Mouse (Mus musculus): ENCODE measurements around the gene Emc1. TPM values are rescaled to one million over a fixed set of nuclear protein-coding genes. Genes with fewer than 3 reads are reported as not detected.

Gene Emc1
- polyA plus RNA-seq, 2 experiments, result 5.3 to 10.6 TPM

DNA sequence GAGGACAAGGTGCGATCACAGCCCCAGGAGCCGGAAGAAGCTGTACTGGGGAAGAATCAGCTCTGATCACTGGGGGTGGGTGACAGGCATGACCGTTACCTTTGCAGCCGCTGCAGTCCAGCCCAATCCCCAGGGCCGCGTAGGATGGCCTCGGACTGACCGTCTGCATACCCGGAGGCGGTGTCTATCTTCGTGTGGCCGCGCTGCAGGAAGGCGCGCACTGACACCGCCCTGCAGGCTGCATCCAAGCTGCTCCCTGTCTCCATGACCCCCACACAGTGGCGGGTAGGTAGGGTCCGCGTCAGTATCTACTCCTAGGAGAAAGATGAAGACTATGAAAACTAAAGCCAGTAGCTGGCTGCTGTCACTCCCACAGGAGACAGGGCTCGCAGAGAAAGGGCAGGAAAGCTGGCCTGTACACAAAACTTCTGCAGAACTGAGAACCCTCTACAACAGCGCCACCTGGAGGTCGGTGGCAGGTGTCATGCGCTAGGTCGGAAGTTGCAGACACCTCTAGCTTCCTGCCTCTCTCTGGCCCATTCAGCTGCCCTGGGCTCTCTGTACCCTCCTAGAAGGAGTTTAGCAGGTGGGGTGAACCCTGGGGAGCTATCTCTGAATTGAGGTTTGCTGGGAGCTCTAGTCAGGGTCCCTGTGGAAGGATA is 15.4 kb upstream of the Emc1 start:
- Histone ChIP-seq H3K4me3 (ENCODE audit: insufficient read depth in 1 of 2, low read depth in 2 of 2, low read length in 2 of 2) (peak overlapping the region; percentile 64 to 73), H3K27ac (peak overlapping the region; percentile 89), H3K36me3 (replicated peaks; ENCODE audit: control insufficient read depth, insufficient read depth, low read depth) (no peaks in the 10 kb centered on the region), H3K27me3 (ENCODE audit: control insufficient read depth, insufficient read depth, low read length) (no peaks in the 10 kb centered on the region), H3K4me1 (replicated peaks; ENCODE audit: control insufficient read depth in 2 of 2, insufficient read depth in 2 of 2, low read length in 1 of 2) (peaks cover 20 to 31% of the 10 kb centered on the region in 2 experiments), H3K4me2 (ENCODE audit: low read depth) (peak overlapping the region; percentile 89), H3K9me3 (ENCODE audit: control insufficient read depth, low read length) (no peaks in the 10 kb centered on the region), H3K9ac (replicated peaks) (peak overlapping the region; percentile 76)
- TF ChIP-seq CTCF (IDR thresholded peaks at IDR 0.05; ENCODE audit: low read depth) (peak; percentile 98), EP300 (IDR thresholded peaks at IDR 0.05; ENCODE audit: low read depth) (no peak)
- DNase-seq (ENCODE audit: low read depth in 3 of 3, low spot score in 3 of 3), result peak; percentile 85 to 89 (median 85)
- peak; percentile 66 for ATAC-seq (ENCODE audit: insufficient read depth)
- WGBS (ENCODE audit: insufficient replicate concordance), result 15% methylated on average over 24 of the region's 24 CpGs

DNA sequence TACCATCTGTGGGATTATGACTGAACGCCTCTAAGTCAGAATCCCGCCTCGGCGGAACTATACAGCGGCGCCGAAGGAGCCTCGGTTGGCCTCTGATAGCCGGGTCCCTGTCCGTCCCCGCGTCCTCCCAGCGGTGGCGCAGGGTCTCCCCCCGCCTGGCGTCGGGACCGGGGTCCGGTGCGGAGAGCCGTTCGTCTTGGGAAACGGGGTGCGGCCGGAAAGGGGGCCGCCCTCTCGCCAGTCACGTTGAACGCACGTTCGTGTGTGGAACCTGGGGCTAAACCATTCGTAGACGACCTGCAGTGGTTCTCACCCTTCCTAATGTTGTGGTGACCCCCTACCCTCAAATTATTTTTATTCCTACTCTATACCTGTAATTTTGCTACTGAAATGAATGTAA is 14.2 kb upstream of the Emc1 start:
- no peak overlapping the region for H3K27ac ChIP-seq
- H3K27me3 ChIP-seq (ENCODE audit: control insufficient read depth, insufficient read depth, low read length), result no peaks in the 10 kb centered on the region
- no peak overlapping the region for H3K4me3 ChIP-seq (ENCODE audit: insufficient read depth in 1 of 2, low read depth in 2 of 2, low read length in 2 of 2)
- H3K4me2 ChIP-seq (ENCODE audit: low read depth), result peak overlapping the region; percentile 44
- no peak overlapping the region for H3K9ac ChIP-seq (replicated peaks)
- H3K36me3 ChIP-seq (replicated peaks; ENCODE audit: control insufficient read depth, insufficient read depth, low read depth), result no peaks in the 10 kb centered on the region
- no peaks in the 10 kb centered on the region for H3K9me3 ChIP-seq (ENCODE audit: control insufficient read depth, low read length)
- DNase-seq (ENCODE audit: low read depth in 3 of 3, low spot score in 3 of 3), result no peak
- H3K4me1 ChIP-seq (replicated peaks; ENCODE audit: control insufficient read depth in 2 of 2, insufficient read depth in 2 of 2, low read length in 1 of 2), result peaks cover 20 to 32% of the 10 kb centered on the region in 2 experiments
- TF ChIP-seq CTCF (IDR thresholded peaks at IDR 0.05; ENCODE audit: low read depth), result no peak
- TF ChIP-seq EP300 (IDR thresholded peaks at IDR 0.05; ENCODE audit: low read depth), result no peak
- 50% methylated on average over 33 of the region's 33 CpGs for WGBS (ENCODE audit: insufficient replicate concordance)
- no peak for ATAC-seq (ENCODE audit: insufficient read depth)

DNA sequence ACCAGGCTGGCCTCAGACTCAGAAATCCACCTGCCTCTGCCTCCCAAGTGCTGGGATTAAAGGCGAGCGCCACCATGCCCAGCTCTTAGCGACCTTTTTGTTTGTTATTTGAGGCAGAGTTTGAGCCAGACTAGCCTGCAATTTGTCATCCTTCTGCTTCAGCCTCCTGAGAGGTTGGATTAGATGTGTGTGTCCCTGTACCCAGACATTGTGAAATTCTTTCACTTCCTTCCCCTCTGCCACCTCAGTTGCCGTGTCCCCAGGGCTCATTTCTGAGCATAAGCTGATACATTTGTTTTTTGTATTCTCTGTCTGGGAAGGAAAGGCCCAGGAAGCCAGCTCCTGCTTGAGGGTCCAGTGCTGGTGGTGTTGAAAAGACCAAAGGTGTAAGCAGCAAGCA is 11.6 kb upstream of the Emc1 start:
- Histone ChIP-seq H3K9ac (replicated peaks) (no peak overlapping the region), H3K36me3 (replicated peaks; ENCODE audit: control insufficient read depth, insufficient read depth, low read depth) (0 out of 2 replicates have a peak, but pooled peaks cover 3% of the 10 kb centered on the region), H3K4me1 (replicated peaks; ENCODE audit: control insufficient read depth in 2 of 2, insufficient read depth in 2 of 2, low read length in 1 of 2) (peaks cover under 1 to 16% of the 10 kb centered on the region in 2 experiments; a peak in 3 of 4 replicates), H3K27me3 (ENCODE audit: control insufficient read depth, insufficient read depth, low read length) (no peaks in the 10 kb centered on the region), H3K9me3 (ENCODE audit: control insufficient read depth, low read length) (no peaks in the 10 kb centered on the region), H3K27ac (no peak overlapping the region), H3K4me2 (ENCODE audit: low read depth) (no peak overlapping the region), H3K4me3 (ENCODE audit: insufficient read depth in 1 of 2, low read depth in 2 of 2, low read length in 2 of 2) (no peak overlapping the region)
- DNase-seq (ENCODE audit: low read depth in 3 of 3, low spot score in 3 of 3) (no peak), ATAC-seq (ENCODE audit: insufficient read depth) (no peak)
- TF ChIP-seq CTCF (IDR thresholded peaks at IDR 0.05; ENCODE audit: low read depth) (no peak), EP300 (IDR thresholded peaks at IDR 0.05; ENCODE audit: low read depth) (no peak)
- 47% methylated on average over 4 of the region's 4 CpGs for WGBS (ENCODE audit: insufficient replicate concordance)

DNA sequence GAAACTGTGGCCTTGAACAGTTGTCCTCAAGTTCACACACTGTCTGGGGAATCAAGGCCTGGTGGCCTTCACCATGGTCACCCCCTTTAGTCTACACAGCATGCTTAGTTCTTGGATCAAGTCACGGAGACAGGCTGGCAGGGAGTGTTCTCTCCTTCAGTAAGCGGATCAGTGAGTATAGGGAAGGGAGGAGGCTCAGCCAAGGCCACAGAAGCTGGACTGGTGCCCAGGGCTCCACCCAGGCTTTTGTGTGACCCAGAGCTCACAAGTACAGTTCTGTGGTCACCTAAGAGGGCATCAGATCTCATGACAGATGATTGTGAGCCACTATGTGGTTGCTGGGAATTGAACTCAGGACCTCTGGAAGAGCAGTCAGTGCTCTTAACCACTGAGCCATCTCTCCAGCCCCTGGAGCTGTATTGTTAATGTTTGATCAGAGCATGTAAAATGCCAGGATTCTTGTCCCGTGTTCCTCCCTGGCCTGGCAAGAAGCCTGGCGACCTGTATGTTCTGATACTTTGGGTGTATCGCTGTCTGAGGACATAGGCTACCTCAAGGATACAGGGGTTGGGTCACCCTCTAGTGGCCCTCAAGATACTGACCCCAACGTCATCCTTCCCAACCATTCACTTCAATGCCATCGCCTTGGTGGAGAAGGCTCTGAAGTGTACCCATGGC is 10.7 kb upstream of the Emc1 start:
- H3K36me3 ChIP-seq (replicated peaks; ENCODE audit: control insufficient read depth, insufficient read depth, low read depth), result peaks cover 9% of the 10 kb centered on the region
- peaks cover 0 to 9% of the 10 kb centered on the region in 2 experiments; a peak in 2 of 4 replicates for H3K4me1 ChIP-seq (replicated peaks; ENCODE audit: control insufficient read depth in 2 of 2, insufficient read depth in 2 of 2, low read length in 1 of 2)
- no peak overlapping the region for H3K4me2 ChIP-seq (ENCODE audit: low read depth)
- H3K27ac ChIP-seq, result no peak overlapping the region
- no peak overlapping the region for H3K4me3 ChIP-seq (ENCODE audit: insufficient read depth in 1 of 2, low read depth in 2 of 2, low read length in 2 of 2)
- ATAC-seq (ENCODE audit: insufficient read depth) (no peak), DNase-seq (ENCODE audit: low read depth in 3 of 3, low spot score in 3 of 3) (no peak)
- no peak for TF ChIP-seq EP300 (IDR thresholded peaks at IDR 0.05; ENCODE audit: low read depth)
- TF ChIP-seq CTCF (IDR thresholded peaks at IDR 0.05; ENCODE audit: low read depth), result no peak
- 70% methylated on average over 7 of the region's 7 CpGs for WGBS (ENCODE audit: insufficient replicate concordance)
- no peaks in the 10 kb centered on the region for H3K9me3 ChIP-seq (ENCODE audit: control insufficient read depth, low read length)
- H3K27me3 ChIP-seq (ENCODE audit: control insufficient read depth, insufficient read depth, low read length), result no peaks in the 10 kb centered on the region
- no peak overlapping the region for H3K9ac ChIP-seq (replicated peaks)

DNA sequence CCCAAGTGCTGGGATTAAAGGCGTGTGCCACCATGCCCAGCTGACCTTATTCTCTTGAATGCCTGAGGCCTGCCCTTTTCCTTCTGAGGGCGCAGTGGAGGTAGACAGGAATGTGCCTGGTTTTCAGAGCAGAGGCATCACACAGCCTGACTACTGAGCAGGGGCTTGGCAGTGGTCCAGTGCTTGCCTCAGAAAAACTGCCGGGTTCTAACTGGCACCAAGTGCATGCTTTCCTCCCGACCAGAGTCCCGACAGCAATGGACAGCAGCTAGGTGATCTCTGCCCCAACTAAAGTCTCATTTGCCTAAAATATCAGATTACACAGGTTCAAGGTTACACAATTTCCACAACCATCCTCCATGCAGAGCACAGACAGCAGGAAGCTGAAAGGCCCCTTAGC is 8.7 kb upstream of the Emc1 start:
- Histone ChIP-seq H3K4me3 (ENCODE audit: insufficient read depth in 1 of 2, low read depth in 2 of 2, low read length in 2 of 2) (no peak overlapping the region), H3K36me3 (replicated peaks; ENCODE audit: control insufficient read depth, insufficient read depth, low read depth) (peaks cover 24% of the 10 kb centered on the region), H3K9me3 (ENCODE audit: control insufficient read depth, low read length) (no peaks in the 10 kb centered on the region), H3K4me1 (replicated peaks; ENCODE audit: control insufficient read depth in 2 of 2, insufficient read depth in 2 of 2, low read length in 1 of 2) (peaks cover 0 to 2% of the 10 kb centered on the region in 2 experiments; a peak in 1 of 4 replicates), H3K4me2 (ENCODE audit: low read depth) (no peak overlapping the region), H3K27me3 (ENCODE audit: control insufficient read depth, insufficient read depth, low read length) (no peaks in the 10 kb centered on the region), H3K9ac (replicated peaks) (no peak overlapping the region), H3K27ac (no peak overlapping the region)
- ATAC-seq (ENCODE audit: insufficient read depth) (no peak), DNase-seq (ENCODE audit: low read depth in 3 of 3, low spot score in 3 of 3) (no peak)
- no peak for TF ChIP-seq EP300 (IDR thresholded peaks at IDR 0.05; ENCODE audit: low read depth)
- WGBS (ENCODE audit: insufficient replicate concordance), result 68% methylated on average over 5 of the region's 5 CpGs
